ENCODE assay signal across 26 mouse cellular contexts in the genomic region with DNA sequence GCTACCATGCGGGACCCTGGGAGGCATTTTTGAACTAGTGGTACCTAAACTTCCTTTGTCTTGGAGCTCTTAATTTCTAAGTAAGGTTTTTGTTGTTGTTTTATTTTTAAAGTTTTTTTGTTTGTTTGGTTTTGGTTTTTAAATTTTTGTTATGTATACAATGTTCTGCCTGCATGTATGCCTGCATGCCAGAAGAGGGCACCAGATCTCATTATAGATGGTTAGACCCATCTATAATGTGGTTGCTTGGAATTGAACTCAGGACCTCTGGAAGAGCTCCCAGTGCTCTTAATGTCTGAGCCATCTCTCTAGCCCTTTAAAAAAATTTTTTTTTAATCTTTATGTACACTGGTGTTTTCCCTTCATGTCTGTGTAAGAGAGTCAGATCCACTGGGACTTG. TPM values are rescaled to one million over a fixed set of nuclear protein-coding genes. Genes with fewer than 3 reads are reported as not detected.
DNase-seq lines count a peak whose midpoint lies in the region; ATAC-seq and TF ChIP-seq lines count a peak whose summit lies in the region.
"Had no signal": no experiment of that assay in that cellular context is flagged by ENCODE, and none has a peak within 500 bp of the region (broad histone marks: within the 10 kb centered on the region; RNA-seq: fewer than 3 reads in every experiment).

No protein-coding gene starts in this region.

- no peaks in the 10 kb centered on the region for H3K4me1 ChIP-seq in hindbrain, postnatal 0 days (ENCODE audit: insufficient read depth, low read length)
- no peaks in the 10 kb centered on the region for H3K4me1 ChIP-seq in hindbrain, embryonic 11.5 days (replicated peaks; ENCODE audit: control insufficient read depth, insufficient read depth, low read length)
- no peaks in the 10 kb centered on the region for H3K4me1 ChIP-seq in liver, postnatal 0 days (ENCODE audit: insufficient read depth)
- H3K4me1 ChIP-seq in liver, embryonic 11.5 days (replicated peaks; ENCODE audit: control insufficient read depth, insufficient read depth, low read length): 0 out of 2 replicates have a peak, but pooled peaks cover 2% of the 10 kb centered on the region
- H3K4me1 ChIP-seq in ES-E14 (ENCODE audit: control insufficient read depth in 2 of 2, insufficient read depth in 2 of 2, low read length in 2 of 2, poor library complexity in 1 of 2): no peaks in the 10 kb centered on the region
- H3K4me1 ChIP-seq: midbrain, embryonic 15.5 days had no signal

- WGBS in hindbrain, postnatal 0 days: 81% methylated on average over 1 of the region's 1 CpGs
- 81% methylated on average over 1 of the region's 1 CpGs for WGBS in hindbrain, embryonic 11.5 days
- 100% methylated on average over 1 of the region's 1 CpGs for WGBS in liver, postnatal 0 days (ENCODE audit: insufficient replicate concordance)
- whole genome bisulfite sequencing in liver, embryonic 11.5 days: 84% methylated on average over 1 of the region's 1 CpGs

- no peak for TF ChIP-seq EP300 in liver, postnatal 0 days (IDR thresholded peaks at IDR 0.05; ENCODE audit: low read depth)

- TF ChIP-seq CTCF in hindbrain, postnatal 0 days (IDR thresholded peaks at IDR 0.05; ENCODE audit: low read depth): peak; percentile 38
- peak; percentile 41 for TF ChIP-seq CTCF in liver, postnatal 0 days (IDR thresholded peaks at IDR 0.05; ENCODE audit: low read depth)

- in situ Hi-C loops in ES-E14 (cut with MboI; ENCODE audit: low sequenced_read_pairs in 2 of 2, unreplicated experiment in 2 of 2): loop anchor here (10.0 to 25.0 kb wide), 2 partner anchors 185 to 192 kb away; partner anchors contain the start of gene Spaca4 (in 1 of the 2)

- no peak overlapping the region for H3K4me3 ChIP-seq in hindbrain, postnatal 0 days (ENCODE audit: low read length)
- H3K4me3 ChIP-seq in hindbrain, embryonic 11.5 days (ENCODE audit: low read depth, low read length): no peak overlapping the region
- H3K4me3 ChIP-seq in liver, postnatal 0 days (ENCODE audit: low read depth, low read length): no peak overlapping the region
- no peak overlapping the region for H3K4me3 ChIP-seq in liver, embryonic 11.5 days (ENCODE audit: low read depth, low read length)
- peak overlapping the region; percentile 62 to 65; a peak in 2 of 4 replicates for H3K4me3 ChIP-seq in ES-E14 (ENCODE audit: insufficient read depth in 1 of 2, low read depth in 1 of 2, low read length in 2 of 2, poor library complexity in 1 of 2, severe bottlenecking in 1 of 2)
- H3K4me3 ChIP-seq: limb, embryonic 15.5 days; midbrain, embryonic 15.5 days; myocyte had no signal

- H3K9ac ChIP-seq in hindbrain, postnatal 0 days (replicated peaks; ENCODE audit: low read length): no peak overlapping the region
- H3K9ac ChIP-seq in hindbrain, embryonic 11.5 days (ENCODE audit: low read depth, low read length): no peak overlapping the region
- H3K9ac ChIP-seq in liver, postnatal 0 days (replicated peaks): no peak overlapping the region
- H3K9ac ChIP-seq in liver, embryonic 11.5 days (ENCODE audit: low read depth, low read length): no peak overlapping the region
- H3K9ac ChIP-seq in ES-E14 (ENCODE audit: insufficient read depth, low read depth, low read length, poor library complexity, severe bottlenecking): no peak overlapping the region
- H3K9ac ChIP-seq: limb, embryonic 15.5 days; midbrain, embryonic 15.5 days had no signal

- H3K27ac ChIP-seq in hindbrain, postnatal 0 days: no peak overlapping the region
- no peak overlapping the region for H3K27ac ChIP-seq in hindbrain, embryonic 11.5 days (ENCODE audit: low read depth, low read length)
- H3K27ac ChIP-seq in liver, postnatal 0 days (ENCODE audit: low read depth): no peak overlapping the region
- H3K27ac ChIP-seq in liver, embryonic 11.5 days (ENCODE audit: low read depth, low read length): no peak overlapping the region
- no peak overlapping the region for H3K27ac ChIP-seq in ES-E14 (ENCODE audit: insufficient read depth, low read depth, low read length, poor library complexity, severe bottlenecking)
- H3K27ac ChIP-seq: heart, embryonic 10.5 days; hindbrain, embryonic 10.5 days; limb, embryonic 15.5 days; midbrain, embryonic 15.5 days had no signal

- no peaks in the 10 kb centered on the region for H3K36me3 ChIP-seq in hindbrain, postnatal 0 days (ENCODE audit: insufficient read depth, low read length)
- H3K36me3 ChIP-seq in hindbrain, embryonic 11.5 days (ENCODE audit: control insufficient read depth, insufficient read depth, low read length): no peaks in the 10 kb centered on the region
- H3K36me3 ChIP-seq in liver, postnatal 0 days (replicated peaks; ENCODE audit: insufficient read depth, low read length): no peaks in the 10 kb centered on the region
- no peaks in the 10 kb centered on the region for H3K36me3 ChIP-seq in liver, embryonic 11.5 days (ENCODE audit: control insufficient read depth, insufficient read depth, low read length)
- H3K36me3 ChIP-seq in ES-E14 (ENCODE audit: control insufficient read depth, insufficient read depth, low read length, poor library complexity, severe bottlenecking): peaks cover 3% of the 10 kb centered on the region; the same call in 1 of the 2 replicates
- H3K36me3 ChIP-seq: limb, embryonic 15.5 days; midbrain, embryonic 15.5 days had no signal

- H3K4me2 ChIP-seq in hindbrain, postnatal 0 days (ENCODE audit: low read depth, low read length): no peak overlapping the region
- no peak overlapping the region for H3K4me2 ChIP-seq in hindbrain, embryonic 11.5 days (replicated peaks; ENCODE audit: low read depth, low read length)
- H3K4me2 ChIP-seq in liver, postnatal 0 days (ENCODE audit: low read depth, low read length): no peak overlapping the region
- H3K4me2 ChIP-seq in liver, embryonic 11.5 days: no peak overlapping the region

- 0 out of 2 replicates have a peak, but pooled peaks cover 5% of the 10 kb centered on the region for H3K9me3 ChIP-seq in hindbrain, postnatal 0 days (ENCODE audit: low read length)
- no peaks in the 10 kb centered on the region; the same call in 1 of the 2 replicates for H3K9me3 ChIP-seq in hindbrain, embryonic 11.5 days (ENCODE audit: control insufficient read depth, low read length)
- H3K9me3 ChIP-seq in liver, postnatal 0 days (ENCODE audit: low read length): peaks cover 5% of the 10 kb centered on the region; the same call in 1 of the 2 replicates
- H3K9me3 ChIP-seq in liver, embryonic 11.5 days (ENCODE audit: control insufficient read depth, low read length): no peaks in the 10 kb centered on the region
- no peaks in the 10 kb centered on the region for H3K9me3 ChIP-seq in ES-E14 (ENCODE audit: control insufficient read depth, insufficient read depth, low read depth, low read length)
- H3K9me3 ChIP-seq: heart, embryonic 10.5 days; limb, embryonic 15.5 days; midbrain, embryonic 15.5 days had no signal

- ATAC-seq in hindbrain, postnatal 0 days: no peak
- no peak for ATAC-seq in hindbrain, embryonic 11.5 days (ENCODE audit: low FRiP score)
- ATAC-seq in liver, postnatal 0 days: no peak
- ATAC-seq in liver, embryonic 11.5 days (replicated peaks; ENCODE audit: low FRiP score): no peak
- ATAC-seq: forebrain, embryonic 14.5 days; midbrain, embryonic 15.5 days had no signal

- no peak for DNase-seq in hindbrain, postnatal 0 days (ENCODE audit: low spot score)
- no peak for DNase-seq in hindbrain, embryonic 11.5 days (ENCODE audit: low spot score)
- DNase-seq in liver, postnatal 0 days: no peak
- no peak for DNase-seq in liver, embryonic 11.5 days (ENCODE audit: low spot score)
- no peak for DNase-seq in ES-E14 (ENCODE audit: low read depth, low spot score)
- DNase-seq in naive thymus-derived CD4-positive, alpha-beta T cell, adult 2 months (ENCODE audit: low read depth): peak; percentile 29
- DNase-seq in layer of hippocampus, postnatal 10 days (ENCODE audit: low spot score in 2 of 2): no peak
- DNase-seq: adrenal gland, postnatal 25 days; B cell, adult 2 months; cerebellum, adult 8-10 months; cerebellum, postnatal 36 days; kidney, adult 2 months; kidney, postnatal 25 days; left cerebral cortex, postnatal 4 days; lung, adult 18-20 months; lung, postnatal 4 days; thymus, postnatal 25 days had no signal

- 0 out of 2 replicates have a peak, but pooled peaks cover 3% of the 10 kb centered on the region for H3K27me3 ChIP-seq in hindbrain, postnatal 0 days (ENCODE audit: insufficient read depth, low read length)
- H3K27me3 ChIP-seq in hindbrain, embryonic 11.5 days (ENCODE audit: control insufficient read depth, insufficient read depth, low read length): 0 out of 2 replicates have a peak, but pooled peaks cover 2% of the 10 kb centered on the region
- no peaks in the 10 kb centered on the region for H3K27me3 ChIP-seq in liver, postnatal 0 days (ENCODE audit: insufficient read depth, low read length)
- H3K27me3 ChIP-seq in liver, embryonic 11.5 days (replicated peaks; ENCODE audit: control insufficient read depth, insufficient read depth, low read length): 0 out of 2 replicates have a peak, but pooled peaks cover 4% of the 10 kb centered on the region
- H3K27me3 ChIP-seq: CH12.LX had no signal

RNA-seq across cellular contexts. Expression of gene Ccdc114, which starts 5.8 kb away (rescaled TPM):
- 6.8 and 7.5 TPM in 2 replicates for total RNA-seq in hindbrain, postnatal 0 days (2014; rRNA removed)
- 7.8 and 10.6 TPM in 2 replicates for polyA plus RNA-seq in hindbrain, postnatal 0 days (2015; fragmentation: Nextera tagmentation; extraction: Ambion mirVana)
- polyA plus RNA-seq in hindbrain, embryonic 11.5 days (2014; fragmentation: Nextera tagmentation; extraction: Ambion mirVana): 3.3 and 5.3 TPM in 2 replicates
- 0.64 and 1.2 TPM in 2 replicates for polyA plus RNA-seq in liver, postnatal 0 days (2015; fragmentation: Nextera tagmentation; extraction: Ambion mirVana)
- 2.4 and 4.3 TPM in 2 replicates for polyA plus RNA-seq in liver, embryonic 11.5 days (2014; fragmentation: Nextera tagmentation; extraction: Ambion mirVana)
- 7.7 and 12.5 TPM in 2 replicates for total RNA-seq in ES-E14 (2012; rRNA removed)
- total RNA-seq in layer of hippocampus, postnatal 10 days (2021): 1 to 10 TPM; 4.2 to 5.3 TPM
- total RNA-seq: CH12.LX had no signal

RNA-seq across cellular contexts. Expression of gene Emp3, which starts 8.5 kb away (rescaled TPM):
- 4.9 and 15.3 TPM in 2 replicates for total RNA-seq in hindbrain, postnatal 0 days (2014; rRNA removed)
- polyA plus RNA-seq in hindbrain, postnatal 0 days (2015; fragmentation: Nextera tagmentation; extraction: Ambion mirVana): 33.4 and 45.2 TPM in 2 replicates
- polyA plus RNA-seq in hindbrain, embryonic 11.5 days (2014; fragmentation: Nextera tagmentation; extraction: Ambion mirVana): 28.3 and 40.5 TPM in 2 replicates
- polyA plus RNA-seq in liver, postnatal 0 days (2015; fragmentation: Nextera tagmentation; extraction: Ambion mirVana): 56.0 and 57.7 TPM in 2 replicates
- polyA plus RNA-seq in liver, embryonic 11.5 days (2014; fragmentation: Nextera tagmentation; extraction: Ambion mirVana): 91.8 and 99.6 TPM in 2 replicates
- 43.8 and 56.5 TPM in 2 replicates for total RNA-seq in ES-E14 (2012; rRNA removed)
- total RNA-seq in layer of hippocampus, postnatal 10 days (2021): 1 to 10 TPM; 6.2 TPM

RNA-seq across cellular contexts. Expression of gene Tmem143, which starts 32.9 kb away (rescaled TPM):
- 39.2 and 48.8 TPM in 2 replicates for total RNA-seq in hindbrain, postnatal 0 days (2014; rRNA removed)
- 4.6 and 6.8 TPM in 2 replicates for polyA plus RNA-seq in hindbrain, postnatal 0 days (2015; fragmentation: Nextera tagmentation; extraction: Ambion mirVana)
- polyA plus RNA-seq in hindbrain, embryonic 11.5 days (2014; fragmentation: Nextera tagmentation; extraction: Ambion mirVana): 3.1 and 4.6 TPM in 2 replicates
- polyA plus RNA-seq in liver, postnatal 0 days (2015; fragmentation: Nextera tagmentation; extraction: Ambion mirVana): 3.5 and 4.3 TPM in 2 replicates
- polyA plus RNA-seq in liver, embryonic 11.5 days (2014; fragmentation: Nextera tagmentation; extraction: Ambion mirVana): 4.0 and 5.8 TPM in 2 replicates
- 26.0 and 34.8 TPM in 2 replicates for total RNA-seq in ES-E14 (2012; rRNA removed)
- 10 to 100 TPM; 23.9 TPM for total RNA-seq in layer of hippocampus, postnatal 10 days (2021)

RNA-seq across cellular contexts. Expression of gene Syngr4, which starts 33.2 kb away (rescaled TPM):
- total RNA-seq in hindbrain, postnatal 0 days (2014; rRNA removed): not detected in 2 replicates
- polyA plus RNA-seq in hindbrain, postnatal 0 days (2015; fragmentation: Nextera tagmentation; extraction: Ambion mirVana): 0.19 and 0.51 TPM in 2 replicates
- 0.63 and 0.99 TPM in 2 replicates for polyA plus RNA-seq in hindbrain, embryonic 11.5 days (2014; fragmentation: Nextera tagmentation; extraction: Ambion mirVana)
- polyA plus RNA-seq in liver, postnatal 0 days (2015; fragmentation: Nextera tagmentation; extraction: Ambion mirVana): 0.70 and 0.71 TPM in 2 replicates
- polyA plus RNA-seq in liver, embryonic 11.5 days (2014; fragmentation: Nextera tagmentation; extraction: Ambion mirVana): 1.0 and 1.3 TPM in 2 replicates
- 0.74 TPM in 1 of 2 replicates, not detected in the other for total RNA-seq in ES-E14 (2012; rRNA removed)
- under 1 TPM in 1 of 2 experiments, not detected in 1; 0.40 TPM for total RNA-seq in layer of hippocampus, postnatal 10 days (2021)
- total RNA-seq: CH12.LX; megakaryocyte-erythroid progenitor cell, adult 5-6 weeks had no signal
- polyA plus RNA-seq: midbrain, embryonic 15.5 days; neural tube, embryonic 14.5 days had no signal

RNA-seq across cellular contexts. Expression of gene Grin2d, which starts 51.5 kb away (rescaled TPM):
- 37.8 and 44.9 TPM in 2 replicates for total RNA-seq in hindbrain, postnatal 0 days (2014; rRNA removed)
- 4.1 and 4.4 TPM in 2 replicates for polyA plus RNA-seq in hindbrain, postnatal 0 days (2015; fragmentation: Nextera tagmentation; extraction: Ambion mirVana)
- polyA plus RNA-seq in hindbrain, embryonic 11.5 days (2014; fragmentation: Nextera tagmentation; extraction: Ambion mirVana): 0.39 and 0.42 TPM in 2 replicates
- 0.02 and 0.05 TPM in 2 replicates for polyA plus RNA-seq in liver, postnatal 0 days (2015; fragmentation: Nextera tagmentation; extraction: Ambion mirVana)
- 0.13 and 0.23 TPM in 2 replicates for polyA plus RNA-seq in liver, embryonic 11.5 days (2014; fragmentation: Nextera tagmentation; extraction: Ambion mirVana)
- total RNA-seq in ES-E14 (2012; rRNA removed): 0.67 and 0.90 TPM in 2 replicates
- total RNA-seq in layer of hippocampus, postnatal 10 days (2021): 10 to 100 TPM; 32.1 to 33.4 TPM

Comparison
In these comparisons a context has a peak if more than half of its experiments do, and no peak if none do; other contexts are left out.
1. H3K4me3 ChIP-seq: peak in ES-E14 (2 of 2); none in hindbrain, postnatal 0 days (single experiment), hindbrain, embryonic 11.5 days (single experiment), liver, postnatal 0 days (single experiment) and liver, embryonic 11.5 days (single experiment).